Mouse (Mus musculus) inflammation-experienced regulatory T-cells, adult 6 months (primary cell): ENCODE results near the gene Smg6. TPM values are rescaled to one million over a fixed set of nuclear protein-coding genes. Genes with fewer than 3 reads are reported as not detected.

ENCODE experiments used
- ATAC-seq: one replicate; pipeline ENCODE4 v1.8.0; 2017
- polyA plus RNA-seq, 3 experiments: library from polyadenylated mRNA; unstranded; fragments of 100-300 nt; shearing (Covaris generic); gene quantifications; one replicate each; pipeline ENCODE4 v1.2.1; 2017

Gene Smg6
- polyA plus RNA-seq, 3 experiments from 2014 or later = 16.3 to 22.0 (median 18.9) TPM

DNA sequence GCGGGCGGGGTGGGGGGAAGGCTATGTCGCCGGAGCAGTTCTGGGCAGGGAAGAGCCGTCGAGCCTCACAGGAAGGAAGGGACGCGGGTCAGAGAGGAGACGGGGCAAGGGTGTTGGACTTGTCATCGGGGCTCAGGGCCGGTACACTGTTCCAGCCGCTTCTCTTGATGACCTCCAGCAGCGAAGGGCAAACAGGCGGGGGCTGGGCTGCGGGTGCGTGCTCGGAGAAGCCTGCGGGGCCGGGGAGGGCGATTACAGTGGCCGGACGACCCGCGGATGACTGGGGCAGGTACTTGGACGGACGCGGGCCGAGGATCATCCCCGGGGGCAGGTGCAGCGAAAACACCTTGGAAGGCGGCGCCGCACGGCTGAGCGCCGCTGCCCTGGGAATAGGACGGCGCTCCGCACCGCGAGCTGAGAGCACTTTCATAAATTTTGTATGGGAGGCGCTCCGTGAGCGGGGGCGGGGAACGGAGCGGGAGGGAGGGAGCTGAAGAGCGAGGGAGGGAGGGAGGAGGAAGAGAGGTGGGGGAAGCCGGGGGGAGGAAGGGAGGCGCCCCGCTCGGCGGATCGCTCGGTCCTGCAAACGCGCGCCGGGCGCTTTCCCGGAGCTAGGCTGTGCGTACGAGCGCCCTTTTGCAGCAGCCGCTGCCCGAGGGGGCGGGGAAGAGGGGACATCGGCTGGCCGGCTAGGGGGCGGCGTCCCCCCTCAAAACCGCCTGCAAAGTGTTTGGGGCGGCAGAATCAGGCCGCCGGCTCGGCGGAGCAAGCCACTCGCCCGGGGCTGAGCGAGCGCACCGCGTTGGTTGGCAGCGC, 267.8 kb downstream of the Smg6 start, which contains the start of gene Rtn4rl1:
Gene Rtn4rl1 (plus strand): TSS at position 528 of the 816 bp plus-strand sequence.
- peak; percentile 37 for ATAC-seq

DNA sequence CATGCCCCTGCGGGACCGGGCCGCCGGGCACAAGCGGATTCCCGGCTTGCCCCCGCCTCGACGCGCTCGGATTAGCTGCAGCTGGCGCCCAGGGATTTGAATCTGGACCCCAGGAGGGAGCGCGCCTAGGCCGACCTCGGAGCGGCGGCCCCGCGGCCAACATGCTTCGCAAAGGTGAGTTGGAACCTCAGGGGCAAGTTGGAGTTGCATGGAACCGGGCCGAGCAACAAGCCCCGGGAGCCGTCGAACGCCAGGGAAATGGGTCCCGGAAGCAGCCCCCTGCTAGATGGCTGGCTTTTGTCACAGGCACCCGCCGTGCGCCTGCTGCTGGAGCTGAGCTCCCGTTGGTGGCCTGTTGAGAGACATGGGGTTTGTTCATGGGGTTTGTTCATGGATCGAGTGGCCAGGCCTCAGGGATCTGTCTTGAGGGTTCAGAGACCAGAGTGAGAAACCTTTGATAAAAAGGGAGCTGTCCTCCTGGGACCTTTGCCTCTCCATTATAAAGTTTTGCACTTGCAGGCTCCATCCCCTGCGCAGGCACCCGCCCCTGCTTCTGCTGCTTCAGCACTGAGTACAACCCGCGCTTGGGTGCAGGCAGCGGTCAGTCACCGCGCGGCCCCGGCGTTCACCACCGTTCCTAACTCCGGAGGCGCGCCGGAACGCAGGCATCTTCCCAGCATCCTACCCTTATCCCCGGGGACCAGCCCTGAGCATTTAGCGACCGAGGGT, 268.7 kb downstream of the Smg6 start:
- no peak for ATAC-seq

- peak; percentile 37 for ATAC-seq
These were observed 269.3 kb downstream of the Smg6 start for GRCm38 (mm10) chr11:75194850-75195461.

GRCm38 (mm10) chr11:75196131-75196530, 270.5 kb downstream of the Smg6 start:
- no peak for ATAC-seq

DNA sequence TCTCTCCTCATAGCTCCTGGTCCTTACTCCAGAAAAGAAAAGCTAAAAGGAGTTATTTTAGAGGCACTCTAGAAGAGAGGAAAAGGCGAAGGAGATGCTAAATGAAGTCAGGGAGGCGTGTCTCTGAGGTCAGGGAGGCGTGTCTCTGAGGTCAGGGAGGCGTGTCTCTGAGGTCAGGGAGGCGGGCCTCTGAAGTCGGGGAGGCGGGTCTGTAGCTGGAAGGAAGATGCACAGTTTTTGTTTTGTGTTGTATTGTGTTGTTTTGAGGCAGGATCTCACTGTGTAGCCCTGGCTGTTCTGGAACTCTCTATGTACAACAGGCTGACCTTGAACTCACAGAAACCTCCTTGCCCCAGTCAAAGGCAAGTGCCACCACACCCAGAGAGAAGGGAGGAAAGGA, 272.3 kb downstream of the Smg6 start:
- no peak for ATAC-seq

DNA sequence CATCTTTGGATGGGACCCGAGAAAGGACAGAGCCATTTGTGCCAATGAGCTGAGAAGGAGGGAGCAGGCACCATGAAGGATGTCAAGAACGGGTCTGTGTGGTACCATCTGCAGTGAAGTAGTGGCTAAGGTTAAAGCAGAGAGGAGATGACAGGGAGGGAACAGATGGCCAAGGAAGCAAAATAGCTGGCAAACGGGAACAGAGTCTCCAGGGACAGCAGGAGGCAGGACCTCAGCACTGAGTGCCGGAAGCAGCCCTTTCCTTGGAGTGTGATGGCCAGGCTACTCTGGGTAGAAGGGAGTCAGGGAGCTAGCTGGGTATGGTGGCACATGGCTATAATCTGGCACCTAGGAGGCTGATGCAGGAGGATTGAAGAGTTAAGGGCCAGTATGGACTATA, 273.2 kb downstream of the Smg6 start:
- no peak for ATAC-seq

DNA sequence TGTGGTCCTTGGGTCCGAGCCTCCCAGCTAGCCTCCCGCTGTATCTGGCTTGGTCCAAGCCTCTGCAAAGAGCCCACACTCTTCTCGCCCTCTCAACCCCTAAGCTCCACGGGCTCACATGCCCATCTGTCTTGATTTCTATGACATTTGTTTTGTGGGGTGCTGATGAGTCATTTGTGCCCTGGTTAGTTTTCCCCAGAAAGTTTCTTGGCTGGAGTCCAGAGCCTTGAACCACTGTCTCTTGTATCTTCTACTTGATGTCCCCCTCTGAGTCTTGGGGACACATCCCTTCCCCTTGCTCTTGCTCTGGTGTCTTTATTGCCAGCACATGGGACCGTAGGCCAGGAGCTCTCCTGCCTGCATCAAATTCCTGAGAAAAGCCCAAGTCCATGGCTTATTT, 274.3 kb downstream of the Smg6 start:
- no peak for ATAC-seq

DNA sequence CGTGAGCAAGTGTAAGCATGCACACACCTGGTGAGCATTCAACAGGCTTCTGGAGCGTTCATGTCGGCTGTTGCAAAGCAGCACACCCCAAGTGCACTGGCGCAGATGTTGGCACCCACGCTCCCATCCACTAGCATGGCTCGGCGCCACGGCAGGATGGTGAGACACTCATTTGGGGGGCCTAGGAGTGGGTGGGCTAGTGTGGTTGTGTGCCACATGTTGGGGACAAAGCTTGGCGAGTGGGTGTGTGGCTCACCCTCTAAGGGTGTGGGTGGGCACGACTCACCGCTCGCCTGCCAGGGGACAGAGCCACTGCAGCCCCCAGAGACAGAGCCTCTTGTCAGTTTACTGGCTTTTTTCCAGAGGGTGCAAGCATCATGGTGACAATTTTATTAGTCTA, 275.3 kb downstream of the Smg6 start:
- no peak for ATAC-seq

GRCm38 (mm10) chr11:75201721-75202120, 276.1 kb downstream of the Smg6 start:
- ATAC-seq = no peak

DNA sequence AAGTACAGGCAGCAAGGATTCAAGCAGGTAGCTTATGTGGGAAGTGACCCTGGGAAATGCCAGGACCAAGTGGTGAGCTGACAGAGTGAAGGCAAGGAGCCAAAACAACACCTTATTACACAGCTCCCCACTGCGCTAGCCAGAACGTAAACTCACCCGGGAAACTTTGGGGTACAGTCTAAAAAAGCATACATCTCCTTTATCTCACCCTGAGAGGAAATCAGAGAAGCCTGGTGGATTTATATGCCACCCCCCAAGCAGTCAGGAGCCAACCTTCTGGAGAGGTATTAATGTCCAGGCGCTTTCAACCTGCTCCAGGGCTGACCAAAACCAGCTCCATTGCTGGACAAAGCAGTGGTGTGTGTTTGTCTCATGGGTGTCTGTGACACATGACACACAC, 278.3 kb downstream of the Smg6 start:
- ATAC-seq = no peak

DNA sequence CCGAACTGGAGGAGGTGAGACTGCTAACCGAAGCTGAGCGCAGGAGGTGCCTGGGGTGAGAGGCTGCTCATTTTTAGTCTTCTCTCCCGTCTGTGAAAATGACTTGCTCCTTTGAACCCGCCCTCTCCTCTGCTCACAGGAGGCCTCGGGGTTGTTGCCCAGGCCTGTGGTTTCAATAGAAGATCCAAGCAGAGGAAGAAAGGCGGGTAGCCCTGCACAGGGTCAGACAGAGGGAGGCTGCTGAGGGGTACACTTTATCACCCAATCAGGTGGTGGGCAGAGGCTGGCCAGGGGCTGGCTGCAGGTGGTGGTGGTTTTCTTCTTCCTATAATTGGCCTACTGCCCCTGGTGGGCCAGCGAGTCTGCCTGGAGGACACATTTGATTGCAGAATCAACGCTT, 278.8 kb downstream of the Smg6 start:
- no peak for ATAC-seq

DNA sequence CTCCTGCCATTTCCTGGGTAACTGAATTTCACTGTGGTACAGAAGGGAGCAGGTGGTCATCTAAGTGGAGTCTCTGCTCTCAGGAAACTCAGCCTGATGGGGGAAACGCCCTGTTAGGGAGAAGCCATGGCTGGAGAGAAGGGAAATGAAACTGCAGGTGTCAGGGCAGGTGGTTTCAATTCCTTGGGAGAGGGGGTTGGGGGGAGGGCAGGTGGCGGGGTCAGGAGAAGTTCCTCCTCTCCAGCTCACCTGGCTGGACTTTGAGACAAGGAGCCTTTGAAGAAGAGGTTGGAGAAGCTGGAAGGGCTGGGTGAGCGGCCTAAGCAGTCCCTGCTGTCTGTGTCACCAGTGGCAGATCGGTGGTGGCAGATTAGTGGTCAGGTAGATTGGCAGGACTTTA, 280.7 kb downstream of the Smg6 start:
- ATAC-seq = no peak

GRCm38 (mm10) chr11:75209363-75209762, 283.7 kb downstream of the Smg6 start:
- no peak for ATAC-seq

- no peak for ATAC-seq
These were observed 284.5 kb downstream of the Smg6 start for GRCm38 (mm10) chr11:75210093-75210492.

DNA sequence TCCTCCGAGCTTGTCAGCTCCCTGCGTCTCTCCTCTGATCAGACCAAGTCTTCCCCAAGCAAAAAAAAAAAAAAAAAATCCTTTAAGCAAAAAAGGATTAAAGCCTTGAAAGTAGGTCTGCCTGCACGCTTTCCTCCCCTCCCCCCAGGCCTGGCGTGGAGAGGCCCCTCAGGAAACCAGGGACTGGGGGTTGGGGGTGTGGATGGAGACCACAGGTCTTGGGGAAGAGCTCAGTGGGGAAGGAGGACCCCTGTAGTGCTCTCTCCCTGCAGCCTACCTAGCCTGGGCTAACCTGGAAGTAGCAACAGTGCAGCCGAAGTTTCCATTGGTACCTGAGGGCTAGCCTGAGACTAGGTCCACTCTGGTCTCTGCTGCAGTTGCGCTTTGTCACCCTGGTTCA, 285.1 kb downstream of the Smg6 start:
- ATAC-seq = no peak

DNA sequence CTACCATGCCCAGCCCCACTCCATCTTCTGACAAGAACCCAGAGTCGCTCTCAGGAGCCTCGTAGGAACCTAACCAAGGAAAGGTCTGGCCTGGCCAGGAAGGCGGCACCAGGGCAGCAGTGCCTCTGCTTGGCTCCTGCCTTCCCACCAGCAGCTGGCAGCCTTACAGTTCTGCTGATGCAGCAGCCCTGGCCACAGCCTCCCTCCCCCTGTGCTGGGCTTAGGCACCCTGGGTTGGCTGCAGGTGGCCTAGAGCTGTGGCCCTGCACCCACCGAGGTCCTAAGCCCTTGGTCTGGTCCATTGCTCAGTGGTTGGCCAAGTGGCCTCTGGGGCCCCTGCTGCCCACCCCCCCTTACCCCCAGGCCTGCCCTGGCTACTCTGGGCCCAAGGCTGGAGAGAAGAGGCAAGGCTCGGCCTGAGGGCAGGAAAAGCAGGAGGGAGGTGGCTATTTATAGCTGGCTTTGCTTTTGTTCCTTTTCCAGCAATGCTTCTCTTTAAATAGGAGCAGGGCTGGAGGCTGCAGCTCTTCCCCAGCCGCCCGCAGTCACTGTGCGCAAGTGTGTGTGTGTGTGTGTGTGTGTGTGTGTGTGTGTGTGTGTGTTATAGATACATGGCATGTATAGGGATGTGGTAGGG, 286.5 kb downstream of the Smg6 start:
- ATAC-seq = no peak

DNA sequence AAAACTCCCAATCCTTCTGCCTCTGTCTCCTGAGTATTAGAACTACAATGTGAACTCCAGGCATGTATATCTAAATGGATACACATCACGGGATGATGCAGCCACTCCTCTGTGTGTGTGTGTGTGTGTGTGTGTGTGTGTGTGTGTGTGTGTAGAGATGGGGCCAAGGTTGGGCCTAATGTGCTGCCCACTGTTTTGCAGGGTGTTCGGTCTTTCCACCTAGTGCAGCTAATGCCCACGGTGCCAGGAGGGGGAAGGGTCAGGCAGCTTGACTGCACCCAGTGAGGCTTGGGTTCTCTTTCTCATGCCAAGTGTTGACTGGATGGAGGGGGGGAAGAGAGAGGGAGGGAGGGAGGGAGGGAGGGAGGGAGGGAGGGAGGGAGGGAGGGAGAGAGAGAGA, 287.3 kb downstream of the Smg6 start:
- ATAC-seq = no peak

DNA sequence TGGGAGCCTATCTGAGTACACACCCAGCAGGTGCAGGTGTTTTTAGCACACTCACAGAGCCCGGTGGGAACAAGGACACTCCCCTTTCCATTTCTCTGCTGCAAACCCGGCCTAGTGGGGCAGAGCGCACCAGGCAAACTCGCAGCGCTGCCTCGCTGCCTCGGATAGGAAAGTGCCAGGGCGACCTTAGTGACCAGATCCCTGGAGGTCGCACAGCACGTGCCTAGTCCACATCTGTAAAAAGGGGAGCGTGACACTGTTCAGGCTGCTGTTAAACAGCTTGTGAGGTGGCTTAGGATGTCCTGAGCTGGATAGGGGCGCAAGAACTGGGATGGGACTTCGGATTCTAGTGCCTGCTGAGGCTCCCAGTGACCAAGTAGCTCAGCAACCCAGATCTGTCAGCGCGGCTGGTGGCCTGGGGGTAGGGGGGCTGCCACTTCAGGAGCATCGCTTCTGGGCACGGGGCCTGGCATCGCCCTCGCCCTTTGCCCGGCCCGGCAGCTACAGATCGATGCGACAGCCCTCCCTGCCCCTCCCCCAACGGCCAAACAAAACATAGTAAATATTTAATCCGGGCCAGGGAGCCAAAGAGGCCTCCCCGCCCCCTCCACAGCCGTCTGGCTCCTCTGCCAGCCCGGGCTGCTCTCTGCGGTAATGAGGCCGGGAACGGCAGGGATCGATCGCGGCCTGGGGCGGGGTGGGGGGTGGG, 287.9 kb downstream of the Smg6 start:
- ATAC-seq = no peak
